Mouse (Mus musculus) testis, adult 10 weeks (tissue): ENCODE measurements around the gene AC161166.1. TPM values are rescaled to one million over a fixed set of nuclear protein-coding genes. Genes with fewer than 3 reads are reported as not detected.

ENCODE experiments used
- polyA plus RNA-seq: library from polyadenylated mRNA; stranded (reverse); fragments of 350-450 nt; fragmentation: Illumina TruSeq; extraction: RNeasy Lipid Tissue Mini Kit (QIAGEN cat#74804); gene quantifications from one replicate; pipeline ENCODE4 v1.2.3, GENCODE M21; 2014; ENCODE audit warnings: low read depth, low replicate concordance

AC161166.1 gene
- 9.5 TPM for polyA plus RNA-seq

GRCm38 (mm10) chr7:24512355-24512754 lies at the start of gene AC161166.1:
AC161166.1 (minus strand) TSS chr7:24512455.

DNA sequence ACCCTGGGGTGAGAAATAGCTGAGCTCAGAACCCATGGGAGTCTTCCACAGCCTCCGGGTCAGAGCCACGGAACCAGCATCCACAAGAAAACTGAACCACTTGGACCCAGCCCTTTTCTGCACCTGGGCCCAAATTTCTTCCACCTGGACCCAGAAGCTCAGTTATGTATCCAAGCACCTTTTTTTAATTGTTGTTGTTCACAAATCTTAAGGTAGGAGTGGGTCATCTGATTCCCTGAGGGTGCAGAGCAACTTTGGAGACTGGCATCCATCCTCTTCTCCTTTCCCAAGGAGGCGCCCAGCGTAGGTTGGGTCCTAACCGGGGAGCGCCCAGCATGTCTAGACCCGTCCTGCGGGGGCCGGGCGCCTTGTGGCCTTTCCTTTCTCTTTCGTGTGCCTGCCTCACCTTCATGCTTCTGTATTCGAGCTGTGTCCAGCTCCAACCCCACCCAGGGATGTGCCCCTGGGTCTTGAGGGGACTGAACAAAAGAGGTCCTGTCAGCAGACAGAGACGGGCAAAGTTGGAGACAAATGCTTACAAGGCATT lies 33.9 kb upstream of the AC161166.1 start, which contains the start of the genes Pinlyp and Xrcc1:
TSS of gene Pinlyp (minus strand) at position 51 of the 547 bp plus-strand sequence.
TSS of gene Xrcc1 (plus strand) at position 222 of the 547 bp plus-strand sequence.

GRCm38 (mm10) chr7:24530062-24530931 lies 18.0 kb upstream of the AC161166.1 start, which contains the start of gene Irgq:
Irgq (plus strand) TSS chr7:24530689.

DNA sequence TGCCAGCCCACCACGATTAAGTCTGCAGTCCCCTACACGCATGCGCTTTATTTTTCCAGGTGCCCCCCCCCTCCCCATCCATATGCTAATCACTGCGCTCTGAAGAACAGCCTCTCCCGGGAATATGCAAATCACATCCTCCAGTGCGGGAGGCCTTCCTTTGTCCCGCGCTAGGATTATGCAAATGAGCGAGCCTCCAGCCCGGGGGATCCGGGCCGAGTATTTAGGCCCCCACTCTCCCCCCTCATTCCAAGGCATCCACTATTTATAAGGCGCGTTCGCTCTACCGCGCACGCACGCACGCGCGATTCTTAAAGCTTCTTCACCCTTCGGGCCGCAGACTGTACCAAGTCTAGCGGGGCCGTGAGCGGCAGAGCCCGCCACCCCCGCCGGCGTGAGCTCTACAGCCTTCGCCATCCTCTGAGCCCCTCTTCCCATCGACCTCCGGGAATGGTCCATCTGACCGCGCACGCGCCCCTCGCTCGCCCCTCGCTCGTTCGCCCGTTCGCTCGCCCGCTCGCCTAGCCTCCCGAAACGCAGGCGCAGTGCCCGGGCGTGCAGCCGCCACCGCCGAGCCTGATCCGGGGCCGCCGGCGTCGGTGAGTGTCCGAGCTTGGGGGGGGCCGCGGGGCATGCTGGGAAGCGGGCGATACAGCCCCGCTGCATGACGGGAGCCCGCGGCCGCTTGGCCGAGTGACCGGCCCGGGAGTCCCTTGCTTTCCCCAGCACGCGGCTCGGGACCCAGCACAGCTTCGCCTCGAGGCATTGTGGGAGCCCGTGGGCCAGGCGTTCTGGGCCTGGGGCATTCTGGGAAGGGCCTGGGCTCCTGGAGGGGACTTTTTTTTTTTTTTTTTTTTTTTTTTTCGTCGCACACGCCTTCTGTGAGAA lies 5.2 kb downstream of the AC161166.1 start, which contains the start of gene Zfp428:
TSS of gene Zfp428 (plus strand) at position 169 of the 888 bp plus-strand sequence.

DNA sequence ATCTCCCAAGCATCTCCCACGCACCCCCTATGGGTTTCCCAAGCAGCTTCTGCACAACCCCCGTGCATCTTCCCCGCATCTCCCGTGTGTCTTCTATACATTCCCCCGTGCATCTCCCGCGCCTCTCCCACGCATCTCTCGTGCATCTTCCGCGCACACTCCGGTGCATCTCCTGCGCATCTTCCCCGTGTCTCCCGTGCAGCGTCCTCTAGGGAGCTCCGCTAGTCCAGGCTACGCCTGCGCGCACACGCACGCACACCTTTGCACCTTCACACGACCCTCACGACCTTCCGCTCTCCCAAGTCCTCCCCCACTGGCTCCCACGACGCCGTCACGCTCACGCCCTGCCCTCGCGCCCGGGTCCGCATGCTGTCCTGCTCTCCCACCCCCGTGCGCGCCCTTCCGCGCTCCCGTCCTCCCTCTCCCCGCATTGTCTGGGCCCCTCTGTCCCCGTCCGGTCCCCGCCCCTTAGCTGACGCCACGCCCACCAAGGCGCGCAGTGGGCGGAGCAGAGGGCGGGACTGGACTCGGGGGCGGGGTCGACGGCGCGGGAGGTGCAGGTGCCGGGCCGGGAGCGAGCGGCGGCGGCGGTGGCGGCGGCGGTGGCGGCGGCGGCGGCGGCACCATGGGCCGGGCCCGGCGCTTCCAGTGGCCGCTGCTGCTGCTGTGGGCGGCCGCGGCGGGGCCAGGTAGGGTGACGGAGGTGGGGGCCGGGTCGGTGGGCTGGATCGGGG lies 30.6 kb downstream of the AC161166.1 start, which contains the start of gene Cadm4:
TSS of gene Cadm4 (plus strand) at position 550 of the 734 bp plus-strand sequence.

GRCm38 (mm10) chr7:24462388-24463319 lies 49.6 kb downstream of the AC161166.1 start, which contains the start of gene Plaur:
Plaur (plus strand) TSS chr7:24462484.

Other genes with a start within 250 kb of the AC161166.1 start
- gene Zfp93, start 242.0 kb downstream of the AC161166.1 start, polyA plus RNA-seq = 6.5 TPM
- gene Zfp61, start 211.2 kb downstream of the AC161166.1 start, polyA plus RNA-seq = 8.8 TPM
- gene Zfp94, start 195.8 kb downstream of the AC161166.1 start, polyA plus RNA-seq = 3.2 TPM
- 0.36 TPM for gene Tescl, start 178.5 kb downstream of the AC161166.1 start, polyA plus RNA-seq
- 0.41 TPM for gene Lypd5, start 163.3 kb downstream of the AC161166.1 start, polyA plus RNA-seq
- not detected for gene Kcnn4, start 142.2 kb downstream of the AC161166.1 start, polyA plus RNA-seq
- gene Smg9, start 112.8 kb downstream of the AC161166.1 start, polyA plus RNA-seq = 6.5 TPM
- 1.1 TPM for gene Irgc1, start 60.2 kb downstream of the AC161166.1 start, polyA plus RNA-seq
- gene Plaur, start 50.0 kb downstream of the AC161166.1 start, polyA plus RNA-seq = not detected
- not detected for gene Cadm4, start 30.4 kb downstream of the AC161166.1 start, polyA plus RNA-seq
- 0.60 TPM for gene Zfp428, start 5.4 kb downstream of the AC161166.1 start, polyA plus RNA-seq
- gene Irgq, start 18.2 kb upstream of the AC161166.1 start, polyA plus RNA-seq = 1.2 TPM
- not detected for gene Pinlyp, start 33.7 kb upstream of the AC161166.1 start, polyA plus RNA-seq
- gene Xrcc1, start 33.8 kb upstream of the AC161166.1 start, polyA plus RNA-seq = 2.1 TPM
- gene Ethe1, start 75.1 kb upstream of the AC161166.1 start, polyA plus RNA-seq = not detected
- not detected for gene Zfp575, start 75.2 kb upstream of the AC161166.1 start, polyA plus RNA-seq
- gene Phldb3, start 98.3 kb upstream of the AC161166.1 start, polyA plus RNA-seq = not detected
- not detected for gene Lypd3, start 124.1 kb upstream of the AC161166.1 start, polyA plus RNA-seq
- 85.9 TPM for gene Tex101, start 164.2 kb upstream of the AC161166.1 start, polyA plus RNA-seq
- 132 TPM for gene BC049730, start 196.8 kb upstream of the AC161166.1 start, polyA plus RNA-seq
- gene Gm4763, start 214.5 kb upstream of the AC161166.1 start, polyA plus RNA-seq = 106 TPM
- gene Cd177, start 247.9 kb upstream of the AC161166.1 start, polyA plus RNA-seq = not detected